Mouse (Mus musculus) CH12.LX (cell line): ENCODE measurements around the gene Ugt1a8. TPM values are rescaled to one million over a fixed set of nuclear protein-coding genes. Genes with fewer than 3 reads are reported as not detected.

Experiments
- DNase-seq: peaks from one replicate; pipeline ENCODE4 v3.0.0-alpha.2; 2013; ENCODE audit errors: extremely low read depth
- H3K27ac ChIP-seq: 2 replicates; pipeline ENCODE4 v1.5.1; 2012; ENCODE audit warnings: low read depth, mild to moderate bottlenecking, control low read depth, moderate library complexity; ENCODE audit not compliant: insufficient read depth
- H3K27me3 ChIP-seq: replicated peaks from 2 replicates; pipeline ENCODE3; 2012; ENCODE audit warnings: inconsistent platforms
- H3K36me3 ChIP-seq, 2 experiments: replicated peaks in 1 of 2; 2 replicates each; pipeline versions ENCODE3 to v1.6.1; 2012; ENCODE audit warnings: inconsistent platforms in 1 of 2, low read length in 1 of 2, mild to moderate bottlenecking in 1 of 2, mixed read lengths in 1 of 2, moderate library complexity in 1 of 2; ENCODE audit not compliant: control insufficient read depth in 1 of 2, insufficient read depth in 1 of 2
- H3K4me1 ChIP-seq, 2 experiments: 2 replicates each; pipeline ENCODE4 v1.6.1; 2012; ENCODE audit warnings: inconsistent platforms in 1 of 2, moderate library complexity in 1 of 2; ENCODE audit not compliant: insufficient read depth in 2 of 2, control insufficient read depth in 1 of 2
- H3K4me2 ChIP-seq: 2 replicates; pipeline ENCODE4 v1.6.1; 2012; ENCODE audit warnings: low read depth, mild to moderate bottlenecking, control low read depth; ENCODE audit not compliant: poor library complexity, insufficient read depth, severe bottlenecking
- H3K4me3 ChIP-seq, 3 experiments: fragments of 150-350 bp in 1 of 3; sonication (generic) in 1 of 3; replicated peaks in 1 of 3; 2 replicates each; pipeline versions ENCODE3 to v1.5.1; 2011 to 2012; ENCODE audit warnings: low read depth in 2 of 3, low read length in 2 of 3, mild to moderate bottlenecking in 2 of 3, moderate library complexity in 2 of 3, control low read depth in 1 of 3, improper control_type of control experiment in 1 of 3, inconsistent platforms in 1 of 3, mixed read lengths in 1 of 3; ENCODE audit not compliant: poor library complexity in 1 of 3
- H3K79me2 ChIP-seq: replicated peaks from 2 replicates; pipeline ENCODE4 v1.6.1; 2012; ENCODE audit warnings: mild to moderate bottlenecking, moderate library complexity; ENCODE audit not compliant: control insufficient read depth, poor library complexity, insufficient read depth, severe bottlenecking; ENCODE audit errors: extremely low read depth
- H3K9ac ChIP-seq: 2 replicates; pipeline ENCODE4 v1.6.1; 2012; ENCODE audit warnings: low read depth, mild to moderate bottlenecking, control low read depth, moderate library complexity; ENCODE audit not compliant: insufficient read depth
- H3K9me3 ChIP-seq: replicated peaks from 2 replicates; pipeline ENCODE3; 2012; ENCODE audit warnings: low read length, inconsistent platforms, mixed read lengths
- CHD1 ChIP-seq: IDR thresholded peaks from 2 replicates; pipeline ENCODE4 v1.6.1; 2012; ENCODE audit warnings: low read depth, low read length, improper control_type of control experiment, inconsistent platforms
- CHD2 ChIP-seq: IDR thresholded peaks from 2 replicates; pipeline ENCODE4 v1.6.1; 2011; ENCODE audit warnings: low read length, improper control_type of control experiment
- ELF1 ChIP-seq: IDR thresholded peaks from 2 replicates; pipeline ENCODE4 v1.6.1; 2014; ENCODE audit warnings: low read depth, mild to moderate bottlenecking, inconsistent platforms, low read length, improper control_type of control experiment
- ETS1 ChIP-seq: conservative IDR thresholded peaks from 2 replicates; pipeline ENCODE4 v1.6.1; 2012; ENCODE audit warnings: low read depth, mild to moderate bottlenecking, inconsistent platforms, low read length, improper control_type of control experiment, moderate library complexity
- HCFC1 ChIP-seq: IDR thresholded peaks from 2 replicates; pipeline ENCODE4 v1.6.1; 2012; ENCODE audit warnings: low read depth, mild to moderate bottlenecking, inconsistent platforms, low read length, improper control_type of control experiment
- MAFK ChIP-seq: IDR thresholded peaks from 2 replicates; pipeline ENCODE4 v1.6.1; 2011; ENCODE audit warnings: low read length, improper control_type of control experiment; ENCODE audit not compliant: insufficient replicate concordance
- MEF2A ChIP-seq: IDR thresholded peaks from 2 replicates; pipeline ENCODE4 v1.6.1; 2014; ENCODE audit warnings: low read depth, mild to moderate bottlenecking, inconsistent platforms, low read length, improper control_type of control experiment, borderline replicate concordance
- MXI1 ChIP-seq: IDR thresholded peaks from 2 replicates; pipeline ENCODE4 v1.6.1; 2011; ENCODE audit warnings: mild to moderate bottlenecking, low read depth, low read length, improper control_type of control experiment
- NELFE ChIP-seq: IDR thresholded peaks from 2 replicates; pipeline ENCODE4 v1.6.1; 2011; ENCODE audit warnings: low read depth, low read length, improper control_type of control experiment
- NRF1 ChIP-seq: IDR thresholded peaks from 2 replicates; pipeline ENCODE4 v1.6.1; 2014; ENCODE audit warnings: low read depth, mild to moderate bottlenecking, inconsistent platforms, low read length, improper control_type of control experiment, moderate library complexity
- PAX5 ChIP-seq: IDR thresholded peaks from 2 replicates; pipeline ENCODE4 v1.6.1; 2012; ENCODE audit warnings: low read length, inconsistent platforms, mixed read lengths
- POLR2A ChIP-seq: IDR thresholded peaks from 2 replicates; pipeline ENCODE4 v1.6.1; 2011; ENCODE audit warnings: low read depth, mild to moderate bottlenecking, improper control_type of control experiment, low read length
- RAD21 ChIP-seq: IDR thresholded peaks from 2 replicates; pipeline ENCODE4 v1.6.1; 2011; ENCODE audit warnings: low read depth, mild to moderate bottlenecking, low read length, improper control_type of control experiment, moderate library complexity
- RCOR1 ChIP-seq: conservative IDR thresholded peaks from 2 replicates; pipeline ENCODE4 v1.6.1; 2012; ENCODE audit warnings: low read depth, mild to moderate bottlenecking, inconsistent platforms, low read length, improper control_type of control experiment
- SIN3A ChIP-seq: IDR thresholded peaks from 2 replicates; pipeline ENCODE4 v1.6.1; 2012; ENCODE audit warnings: low read length, improper control_type of control experiment, inconsistent platforms
- SMC3 ChIP-seq: IDR thresholded peaks from 2 replicates; pipeline ENCODE4 v1.6.1; 2011; ENCODE audit warnings: low read depth, low read length, improper control_type of control experiment
- TBP ChIP-seq: conservative IDR thresholded peaks from 2 replicates; pipeline ENCODE4 v1.6.1; 2011; ENCODE audit warnings: low read depth, low read length, improper control_type of control experiment
- UBTF ChIP-seq: IDR thresholded peaks from 2 replicates; pipeline ENCODE4 v1.6.1; 2012; ENCODE audit warnings: low read depth, mild to moderate bottlenecking, inconsistent platforms, low read length, improper control_type of control experiment, moderate library complexity
- USF1 ChIP-seq: IDR thresholded peaks from 2 replicates; pipeline ENCODE4 v1.6.1; 2014; ENCODE audit warnings: low read depth, mild to moderate bottlenecking, inconsistent platforms, low read length, improper control_type of control experiment
- USF2 ChIP-seq: conservative IDR thresholded peaks from 2 replicates; pipeline ENCODE4 v1.6.1; 2011; ENCODE audit warnings: low read depth, low read length, improper control_type of control experiment
- ZMIZ1 ChIP-seq: IDR thresholded peaks from 2 replicates; pipeline ENCODE4 v1.6.1; 2012; ENCODE audit warnings: low read depth, mild to moderate bottlenecking, inconsistent platforms, low read length, improper control_type of control experiment
- dilution Hi-C: fragments of 300-500 bp; cut with MboI; formaldehyde crosslinking; loops from 2 replicates; pipeline ENCODE4 v1.14.3; 2020; ENCODE audit warnings: low sequenced_read_pairs; ENCODE audit not compliant: extremely low pct_unique_long_range_greater_than_20kb, extremely low pct_ligation_motif_present
- in situ Hi-C: fragments of 300-500 bp; cut with MboI; formaldehyde crosslinking; loops from 3 replicates; pipeline ENCODE4 v1.14.3; 2019; ENCODE audit warnings: low sequenced_read_pairs, low pct_ligation_motif_present, low pct_unique_long_range_greater_than_20kb, mixed read lengths
- polyA plus RNA-seq: library from polyadenylated mRNA; unstranded; fragments of >175 nt; gene quantifications from 2 replicates; pipeline ENCODE4 v1.2.1, GENCODE M21; 2012; ENCODE audit warnings: low read depth; ENCODE audit not compliant: insufficient read length
- total RNA-seq, 2 experiments: library from RNA; depleted of rRNA; stranded (reverse); fragments of 300-350 nt in 1 of 2; fragments of >200 nt in 1 of 2; gene quantifications; 2 replicates each; pipeline ENCODE4 v1.2.3; 2012 to 2014

Ugt1a8 gene
- total and polyA plus RNA-seq, 3 experiments, result not detected

DNA sequence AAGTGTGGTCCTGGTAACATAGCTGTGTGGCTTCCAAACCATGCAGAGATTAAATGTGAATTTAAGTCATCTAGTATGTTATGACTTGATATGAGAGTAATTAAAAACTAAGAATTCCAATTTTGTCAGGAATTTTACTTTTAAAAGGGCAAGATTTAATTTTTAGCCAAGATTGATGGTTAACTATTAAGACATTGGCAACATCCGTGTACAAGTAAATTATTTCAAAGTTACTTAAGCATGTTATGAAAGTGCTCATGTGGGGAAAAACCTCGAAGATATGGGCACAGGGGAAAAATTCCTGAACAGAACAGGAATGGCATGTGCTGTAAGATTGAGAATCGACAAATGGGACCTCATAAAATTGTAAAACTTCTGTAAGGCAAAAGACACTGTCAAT lies 109.8 kb downstream of the Ugt1a8 start:
- H3K9me3 ChIP-seq, result no peaks in the 10 kb centered on the region
- no peak overlapping the region for H3K27ac ChIP-seq
- TF ChIP-seq RCOR1, result no peak
- no peak for TF ChIP-seq NELFE
- no peak for TF ChIP-seq CHD2
- TF ChIP-seq HCFC1, result no peak
- TF ChIP-seq SMC3, result no peak
- no peak for TF ChIP-seq ELF1
- TF ChIP-seq SIN3A, result no peak
- no peak for TF ChIP-seq ZMIZ1
- H3K4me3 ChIP-seq, result no peak overlapping the region
- no peak for DNase-seq
- peaks cover 0 to 2% of the 10 kb centered on the region in 2 experiments for H3K36me3 ChIP-seq
- in situ Hi-C loops, result no loop called here
- no peak overlapping the region for H3K4me2 ChIP-seq
- H3K9ac ChIP-seq, result no peak overlapping the region
- dilution Hi-C loops, result no loop called here
- H3K79me2 ChIP-seq, result no peaks in the 10 kb centered on the region
- peaks cover 0 to 11% of the 10 kb centered on the region in 2 experiments; a peak in 2 of 4 replicates for H3K4me1 ChIP-seq
- no peaks in the 10 kb centered on the region for H3K27me3 ChIP-seq

DNA sequence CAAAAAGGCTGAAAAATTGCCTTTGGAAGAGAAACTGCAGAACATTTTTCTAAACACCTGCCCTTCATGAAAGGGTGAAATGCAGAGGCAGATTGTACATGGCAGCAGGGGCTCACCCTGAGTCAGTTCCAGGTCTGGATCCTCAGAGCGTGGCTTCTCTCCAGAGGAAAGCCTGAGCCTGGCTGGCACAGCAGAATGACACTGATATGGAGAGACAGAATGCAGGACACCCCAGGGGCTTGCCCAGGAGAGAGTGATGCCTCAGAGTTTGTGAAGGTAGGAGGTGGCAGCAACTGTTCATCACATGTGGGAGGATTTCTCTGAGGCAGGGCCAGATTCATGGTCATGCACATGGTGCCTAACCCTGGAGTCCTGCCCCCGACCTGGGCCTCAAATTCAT lies 112.4 kb downstream of the Ugt1a8 start:
- H3K4me2 ChIP-seq, result no peak overlapping the region
- no peaks in the 10 kb centered on the region for H3K27me3 ChIP-seq
- H3K36me3 ChIP-seq, result peaks cover 0 to 2% of the 10 kb centered on the region in 2 experiments
- H3K4me3 ChIP-seq, result no peak overlapping the region
- dilution Hi-C loops, result no loop called here
- H3K9ac ChIP-seq, result no peak overlapping the region
- peaks cover 0 to 11% of the 10 kb centered on the region in 2 experiments; a peak in 2 of 4 replicates for H3K4me1 ChIP-seq
- no peaks in the 10 kb centered on the region for H3K9me3 ChIP-seq
- in situ Hi-C loops, result no loop called here
- no peak for DNase-seq
- TF ChIP-seq TBP, result no peak
- no peak for TF ChIP-seq POLR2A
- no peak for TF ChIP-seq PAX5
- no peak for TF ChIP-seq UBTF
- no peak for TF ChIP-seq RAD21
- TF ChIP-seq USF2, result no peak
- no peak for TF ChIP-seq ZMIZ1
- TF ChIP-seq MAFK, result no peak
- no peak for TF ChIP-seq MEF2A
- no peak for TF ChIP-seq NRF1
- TF ChIP-seq SIN3A, result no peak
- TF ChIP-seq CHD1, result no peak
- no peak for TF ChIP-seq HCFC1
- TF ChIP-seq USF1, result no peak
- no peak for TF ChIP-seq MXI1
- no peak for TF ChIP-seq SMC3
- no peak for TF ChIP-seq ETS1
- no peaks in the 10 kb centered on the region for H3K79me2 ChIP-seq
- no peak overlapping the region for H3K27ac ChIP-seq
